Mouse (Mus musculus) frontal cortex, adult 2 months (tissue): Measurements from ENCODE around the gene Tmem127. TPM values are rescaled to one million over a fixed set of nuclear protein-coding genes. Genes with fewer than 3 reads are reported as not detected.
A peak's percentile ranks its signal among the peaks of the same experiment; 100 is the strongest.
"Not testable (repeated sequence)": the region's sequence is repeated elsewhere in the genome, so short reads cannot be mapped to it uniquely, and the experiment has no call there.

Experiments
- DNase-seq, 2 experiments: peaks; one replicate each; pipeline ENCODE4 v3.0.0; 2022; ENCODE audit warnings: low spot score in 1 of 2; ENCODE audit errors: extremely low spot score in 1 of 2
- polyA plus RNA-seq: library from polyadenylated mRNA; depleted of rRNA; stranded (reverse); fragments of >200 nt; gene quantifications from 2 replicates; pipeline ENCODE4 v1.2.3, GENCODE M21; 2012

The Tmem127 gene
- polyA plus RNA-seq, 1 experiment, result 66.5 TPM

DNA sequence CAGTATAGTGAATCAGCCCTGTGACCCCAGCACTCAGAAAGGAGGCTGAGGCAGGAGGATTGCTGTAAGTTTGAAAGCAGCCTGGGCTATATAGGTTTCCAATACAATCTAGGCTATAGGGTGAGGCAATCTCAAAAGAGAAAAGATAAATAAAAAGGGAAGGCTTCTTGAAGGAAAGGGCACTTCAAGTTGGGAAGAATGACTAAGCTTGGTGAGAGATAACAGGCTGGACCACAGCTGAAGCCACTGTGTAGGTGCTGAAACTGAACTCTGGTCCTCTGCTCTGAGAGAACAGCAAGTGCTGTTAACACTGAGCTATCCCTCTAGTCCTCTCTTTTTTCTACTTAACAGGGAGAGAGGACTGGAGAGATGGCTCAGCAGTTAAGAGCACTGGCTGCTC is 14.8 kb downstream of the Tmem127 start:
- no peak for DNase-seq

GRCm38 (mm10) chr2:127267854-127268253 is 20.1 kb downstream of the Tmem127 start:
- DNase-seq, result no peak

- peak; percentile 94 to 98 for DNase-seq
Measured at GRCm38 (mm10) chr2:127269491-127270299, 22.0 kb downstream of the Tmem127 start, which contains the start of gene Stard7. Gene Stard7 (plus strand): TSS chr2:127270218.

GRCm38 (mm10) chr2:127270300-127271041 is 22.8 kb downstream of the Tmem127 start:
- peak; percentile 56 to 83 for DNase-seq

DNA sequence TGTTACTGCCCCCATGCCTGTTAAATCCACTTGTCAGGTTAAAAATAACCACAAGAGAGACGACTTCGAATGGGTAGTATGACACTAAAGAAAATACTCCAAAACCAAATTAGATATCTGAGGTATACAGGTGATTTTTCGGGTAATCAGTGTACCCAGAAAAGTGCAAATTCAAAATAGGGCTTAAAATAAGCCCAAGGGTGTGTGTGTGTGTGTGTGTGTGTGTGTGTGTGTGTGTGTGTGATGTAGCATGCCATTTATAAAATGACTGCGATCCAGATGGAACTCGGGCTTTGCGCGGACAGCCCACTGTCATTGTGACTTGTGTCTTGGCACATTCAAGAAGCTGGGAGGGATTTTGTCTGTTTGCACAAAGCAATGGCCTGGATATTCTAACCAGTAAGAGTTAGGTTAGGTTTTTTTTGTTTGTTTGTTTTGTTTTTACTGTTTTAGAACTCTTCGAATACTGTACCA is 23.4 kb downstream of the Tmem127 start:
- DNase-seq, result peak in 1 of 2 experiments; percentile 56

DNA sequence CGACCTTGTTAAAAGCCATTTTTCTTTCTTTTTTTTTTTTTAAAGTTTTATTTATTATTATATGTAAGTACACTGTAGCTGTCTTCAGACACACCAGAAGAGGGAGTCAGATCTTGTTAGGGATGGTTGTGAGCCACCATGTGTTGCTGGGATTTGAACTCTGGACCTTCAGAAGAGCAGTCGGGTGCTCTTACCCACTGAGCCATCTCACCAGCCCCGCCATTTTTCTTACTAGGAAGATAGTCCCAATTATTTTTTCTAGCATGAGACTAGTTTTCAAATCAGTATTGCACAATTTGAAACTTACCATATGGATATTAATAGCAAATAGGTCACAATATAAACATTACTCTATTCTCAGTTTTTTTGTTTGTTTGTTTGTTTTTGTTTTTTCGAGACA is 24.3 kb downstream of the Tmem127 start:
- not testable (repeated sequence) for DNase-seq

- no peak for DNase-seq
Measured at GRCm38 (mm10) chr2:127272806-127273205, 25.1 kb downstream of the Tmem127 start.

DNA sequence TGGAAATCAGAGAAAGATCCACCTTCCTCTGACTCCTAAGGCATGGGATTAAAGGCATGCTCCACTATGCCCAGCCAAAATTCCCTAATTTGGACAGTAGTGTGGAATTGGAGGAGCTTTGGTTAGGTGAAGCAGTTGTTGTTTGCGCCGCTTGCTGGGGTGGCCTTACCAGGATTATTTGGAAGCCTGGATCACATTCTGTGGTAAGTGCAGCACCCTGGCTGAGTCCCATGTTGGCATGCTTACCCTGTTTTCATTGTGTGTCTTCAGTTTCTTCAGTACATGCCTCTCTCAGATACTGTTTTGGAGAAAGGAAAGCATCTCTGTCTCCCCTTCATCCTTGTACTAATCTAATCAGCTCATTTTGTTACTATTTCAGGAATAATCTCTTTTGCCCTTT is 26.9 kb downstream of the Tmem127 start:
- DNase-seq, result no peak

- no peak for DNase-seq
Measured at GRCm38 (mm10) chr2:127275551-127276320, 28.0 kb downstream of the Tmem127 start.

DNA sequence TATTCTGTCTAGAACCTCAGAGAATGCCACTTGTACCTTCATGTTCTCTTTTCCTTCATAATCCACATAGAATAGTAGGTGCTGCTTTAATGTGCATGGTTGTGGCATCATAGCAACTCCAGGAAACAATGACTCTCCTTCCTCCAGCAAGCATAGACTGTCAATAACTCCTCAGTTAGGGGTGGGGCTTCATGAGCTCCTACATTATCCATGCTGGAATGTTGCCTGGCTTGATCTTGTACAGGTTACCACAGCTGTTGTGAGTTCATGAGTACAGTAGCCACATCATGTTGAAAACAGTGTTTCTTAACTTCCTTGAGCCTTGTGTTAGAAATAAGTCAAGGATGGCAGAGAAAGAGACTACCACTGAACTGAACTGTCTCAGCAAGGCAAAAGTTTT is 30.5 kb downstream of the Tmem127 start:
- DNase-seq, result no peak

- DNase-seq, result no peak
Measured at GRCm38 (mm10) chr2:127292250-127292649, 44.5 kb downstream of the Tmem127 start.

GRCm38 (mm10) chr2:127297001-127297805 is 49.5 kb downstream of the Tmem127 start:
- no peak for DNase-seq

GRCm38 (mm10) chr2:127298056-127298455 is 50.3 kb downstream of the Tmem127 start:
- no peak for DNase-seq

DNA sequence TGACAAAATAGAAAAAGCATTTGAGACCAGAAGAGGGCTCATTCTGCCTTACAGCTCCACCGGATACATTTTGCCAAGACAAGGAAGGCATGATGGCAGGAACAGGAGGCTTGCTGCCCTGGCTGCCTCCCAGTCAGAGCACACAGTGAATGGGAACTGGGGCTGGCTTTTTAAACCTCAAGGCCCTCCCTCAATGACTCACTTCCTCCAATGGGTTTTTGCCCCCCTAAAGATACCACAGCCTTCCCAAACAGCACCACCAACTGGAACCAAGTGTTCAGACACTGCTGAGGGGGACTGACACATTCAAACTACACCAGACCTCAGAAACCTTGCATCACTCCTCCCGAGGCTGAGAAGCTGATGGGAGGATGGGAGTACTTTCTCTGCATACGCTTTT is 53.0 kb downstream of the Tmem127 start:
- no peak for DNase-seq

GRCm38 (mm10) chr2:127301883-127302282 is 54.2 kb downstream of the Tmem127 start:
- no peak for DNase-seq

DNA sequence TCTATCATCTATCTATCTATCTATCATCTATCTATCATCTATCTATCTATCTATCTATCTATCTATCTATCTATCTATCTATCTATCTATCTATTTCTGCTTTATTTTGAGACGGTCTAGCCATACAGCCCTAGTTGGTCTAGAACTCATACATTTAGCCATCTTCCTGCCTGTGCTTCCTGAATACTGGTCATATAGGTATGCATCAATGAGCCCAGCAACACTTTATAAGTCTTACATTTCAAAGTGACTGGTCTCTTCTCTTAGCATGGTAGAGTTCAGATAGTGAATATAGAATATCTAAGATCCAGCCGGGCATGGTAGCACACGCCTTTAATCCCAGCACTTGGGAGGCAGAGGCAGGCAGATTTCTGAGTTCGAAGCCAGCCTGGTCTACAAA is 56.5 kb downstream of the Tmem127 start:
- DNase-seq, result not testable (repeated sequence)

- no peak for DNase-seq
Measured at GRCm38 (mm10) chr2:127304609-127305210, 57.0 kb downstream of the Tmem127 start.

- DNase-seq, result no peak
Measured at GRCm38 (mm10) chr2:127306123-127306522, 58.4 kb downstream of the Tmem127 start.

- DNase-seq, result no peak
Measured at GRCm38 (mm10) chr2:127307179-127307578, 59.5 kb downstream of the Tmem127 start.

DNA sequence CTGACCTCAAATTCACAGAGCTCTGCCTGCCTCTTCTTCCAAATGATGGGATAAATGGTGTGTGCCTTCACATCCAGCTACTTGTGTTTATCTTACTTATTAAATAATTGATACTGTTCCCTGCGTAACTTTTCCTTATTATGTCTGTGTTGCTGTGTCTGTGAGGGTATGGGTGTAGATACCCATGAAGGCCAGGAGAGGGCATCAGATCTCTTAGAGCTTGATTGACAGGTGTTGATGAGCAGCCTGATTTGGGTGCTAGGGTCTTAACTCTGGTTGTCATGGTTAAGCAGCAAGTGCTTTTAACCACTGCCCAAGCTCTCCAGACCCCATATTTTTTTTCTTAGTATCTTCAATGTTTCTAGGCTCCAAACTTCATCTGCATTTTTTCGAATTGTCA is 61.0 kb downstream of the Tmem127 start:
- DNase-seq, result no peak
